Comparison of ENCODE assay signal across 16 mouse cellular contexts in the genomic region with DNA sequence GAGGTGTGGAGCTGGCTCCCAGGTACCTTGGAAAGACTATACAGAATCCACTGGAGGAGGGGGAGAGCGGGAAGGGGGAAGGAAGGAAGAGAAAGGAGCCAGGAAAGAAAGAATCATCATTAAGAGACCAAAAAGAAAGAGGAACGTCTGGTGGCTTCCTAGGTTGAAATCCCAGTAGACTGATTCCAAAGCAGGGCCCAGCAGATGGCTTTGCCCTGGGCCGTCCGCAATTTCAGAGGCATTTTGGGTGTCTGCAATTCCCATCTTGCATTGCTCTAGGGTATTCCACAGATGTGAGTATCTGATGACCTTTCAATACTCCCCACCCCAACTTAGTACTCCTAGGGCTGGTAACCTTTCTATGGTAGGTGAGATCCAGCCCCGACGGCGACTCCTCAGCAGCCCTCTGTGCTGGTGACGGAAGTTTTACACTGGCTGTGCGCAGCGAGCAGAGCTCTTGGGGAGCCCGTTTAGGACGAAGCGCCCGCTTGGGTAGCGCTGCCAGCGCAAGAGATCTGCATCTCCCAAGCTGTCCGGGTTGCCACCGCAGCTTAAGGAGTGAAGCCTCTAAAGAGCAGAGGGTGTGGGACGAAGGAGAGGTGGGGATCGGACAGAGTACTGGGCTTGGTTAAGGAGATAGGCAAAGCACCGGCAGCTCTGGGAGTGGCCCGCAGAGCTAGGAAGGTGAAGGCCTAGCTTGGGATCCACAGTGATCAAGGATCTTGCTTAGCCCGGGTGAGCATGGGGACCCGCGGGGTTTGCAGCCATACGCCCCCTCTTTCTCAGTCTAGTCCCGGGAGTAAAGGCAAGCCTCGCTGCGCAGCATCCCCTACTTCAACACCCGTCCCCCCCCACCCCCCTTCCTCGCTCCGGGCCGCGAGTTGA. TPM values are rescaled to one million over a fixed set of nuclear protein-coding genes. Genes with fewer than 3 reads are reported as not detected.
DNase-seq lines count a peak whose midpoint lies in the region; ATAC-seq lines count a peak whose summit lies in the region.
"Had no signal": no experiment of that assay in that cellular context is flagged by ENCODE, and none has a peak within 500 bp of the region (broad histone marks: within the 10 kb centered on the region; RNA-seq: fewer than 3 reads in every experiment).

No protein-coding gene starts in this region.

- peak overlapping the region; percentile 36 for H3K4me3 ChIP-seq in forebrain, embryonic 13.5 days
- peak overlapping the region; percentile 35 for H3K4me3 ChIP-seq in midbrain, embryonic 11.5 days (ENCODE audit: low read depth, low read length)
- H3K4me3 ChIP-seq: megakaryocyte, embryonic 14.5 days had no signal

- peak overlapping the region; percentile 52; the same call in 1 of the 2 replicates for H3K9ac ChIP-seq in forebrain, embryonic 13.5 days
- H3K9ac ChIP-seq in midbrain, embryonic 11.5 days (ENCODE audit: low read length): peak overlapping the region; percentile 11; the same call in 1 of the 2 replicates
- H3K9ac ChIP-seq: liver, embryonic 14.5 days had no signal

- peaks cover 75% of the 10 kb centered on the region for H3K4me1 ChIP-seq in forebrain, embryonic 13.5 days
- peaks cover 50% of the 10 kb centered on the region for H3K4me1 ChIP-seq in midbrain, embryonic 11.5 days (ENCODE audit: control insufficient read depth, insufficient read depth, low read length)

- no peaks in the 10 kb centered on the region for H3K36me3 ChIP-seq in forebrain, embryonic 13.5 days (ENCODE audit: poor library complexity, severe bottlenecking)
- no peaks in the 10 kb centered on the region for H3K36me3 ChIP-seq in midbrain, embryonic 11.5 days (ENCODE audit: control insufficient read depth, insufficient read depth, low read length)

- peak overlapping the region; percentile 64 for H3K4me2 ChIP-seq in forebrain, embryonic 13.5 days
- peak overlapping the region; percentile 64 for H3K4me2 ChIP-seq in midbrain, embryonic 11.5 days

- H3K27me3 ChIP-seq in forebrain, embryonic 13.5 days: peaks cover 100% of the 10 kb centered on the region
- H3K27me3 ChIP-seq in midbrain, embryonic 11.5 days (ENCODE audit: control insufficient read depth, insufficient read depth, low read length): peaks cover 98% of the 10 kb centered on the region

- H3K9me3 ChIP-seq in forebrain, embryonic 13.5 days (replicated peaks): no peaks in the 10 kb centered on the region
- H3K9me3 ChIP-seq in midbrain, embryonic 11.5 days (ENCODE audit: control insufficient read depth, low read length): no peaks in the 10 kb centered on the region
- H3K9me3 ChIP-seq: megakaryocyte, embryonic 14.5 days had no signal

- DNase-seq in embryo, embryonic 10.5 days (ENCODE audit: low spot score): peak; percentile 29
- no peak for DNase-seq in embryo, embryonic 10 days (ENCODE audit: low spot score)
- DNase-seq in ES-CJ7 (ENCODE audit: low read depth, low spot score): peak; percentile 67
- peak; percentile 95 for DNase-seq in midbrain, embryonic 11.5 days (ENCODE audit: low spot score, missing footprints)
- no peak for DNase-seq in right cerebral cortex, adult 2 months (ENCODE audit: low spot score in 2 of 2)
- no peak for DNase-seq in frontal cortex, postnatal 25 days (ENCODE audit: low spot score in 2 of 2)
- DNase-seq: adrenal gland, postnatal 36 days; cerebellum, adult 2 months; spleen, adult 18-20 months; thymus, adult 18-20 months had no signal

- H3K27ac ChIP-seq in forebrain, embryonic 13.5 days: peak overlapping the region; percentile 32; the same call in 1 of the 2 replicates
- no peak overlapping the region for H3K27ac ChIP-seq in midbrain, embryonic 11.5 days (ENCODE audit: low read depth, low read length)
- H3K27ac ChIP-seq: liver, embryonic 14.5 days had no signal

- WGBS in forebrain, embryonic 13.5 days: 1% methylated on average over 33 of the region's 34 CpGs
- WGBS in midbrain, embryonic 11.5 days: under 1% methylated on average over 33 of the region's 34 CpGs

- peak; percentile 13; the same call in 1 of the 2 replicates for ATAC-seq in forebrain, embryonic 13.5 days
- no peak for ATAC-seq in midbrain, embryonic 11.5 days (ENCODE audit: low FRiP score)
- no peak for ATAC-seq in cerebellum, adult (ENCODE audit: insufficient number of reproducible peaks, low FRiP score, low TSS enrichment)

RNA-seq across cellular contexts. Expression of a gene that starts 1.0 kb away (rescaled TPM):
- polyA plus RNA-seq in forebrain, embryonic 13.5 days (2015; fragmentation: Nextera tagmentation; extraction: Ambion mirVana): 1.3 and 2.1 TPM in 2 replicates
- 11.3 and 11.7 TPM in 2 replicates for polyA plus RNA-seq in midbrain, embryonic 11.5 days (2014; fragmentation: Nextera tagmentation; extraction: Ambion mirVana)
- polyA plus RNA-seq: cerebellum, adult 2 months; heart, embryonic 14.5 days; kidney, embryonic 14.5 days; liver, embryonic 14.5 days had no signal

RNA-seq across cellular contexts. Expression of a gene that starts 31.7 kb away (rescaled TPM):
- 53.2 and 59.2 TPM in 2 replicates for polyA plus RNA-seq in forebrain, embryonic 13.5 days (2015; fragmentation: Nextera tagmentation; extraction: Ambion mirVana)
- 70.1 and 70.2 TPM in 2 replicates for polyA plus RNA-seq in midbrain, embryonic 11.5 days (2014; fragmentation: Nextera tagmentation; extraction: Ambion mirVana)

RNA-seq across cellular contexts. Expression of a gene that starts 49.4 kb away (rescaled TPM):
- polyA plus RNA-seq in forebrain, embryonic 13.5 days (2015; fragmentation: Nextera tagmentation; extraction: Ambion mirVana): 25.8 and 30.6 TPM in 2 replicates
- polyA plus RNA-seq in midbrain, embryonic 11.5 days (2014; fragmentation: Nextera tagmentation; extraction: Ambion mirVana): 28.4 and 33.0 TPM in 2 replicates

Comparison
In these comparisons a context has a peak if more than half of its experiments do, and no peak if none do; other contexts are left out.
1. DNase-seq: peak in embryo, embryonic 10.5 days (single experiment), ES-CJ7 (single experiment) and midbrain, embryonic 11.5 days (single experiment); none in embryo, embryonic 10 days (single experiment), right cerebral cortex, adult 2 months (0 of 2) and frontal cortex, postnatal 25 days (0 of 2).